Mouse (Mus musculus) common myeloid progenitor, adult 5-6 weeks (primary cell): ENCODE data around the gene Rbm7. TPM values are rescaled to one million over a fixed set of nuclear protein-coding genes. Genes with fewer than 3 reads are reported as not detected.
A peak's percentile ranks its signal among the peaks of the same experiment; 100 is the strongest.
"Not testable (repeated sequence)": the region's sequence is repeated elsewhere in the genome, so short reads cannot be mapped to it uniquely, and the experiment has no call there.

Experiments used
- ATAC-seq: replicated peaks from 2 replicates; pipeline ENCODE4 v1.8.0; 2016; ENCODE audit warnings: low read depth, mild to moderate bottlenecking, moderate TSS enrichment, inconsistent platforms; ENCODE audit not compliant: poor library complexity, severe bottlenecking
- total RNA-seq: library from RNA; stranded (forward); fragments of 200-1000, 187-1606 nt; gene quantifications from 2 replicates; pipeline ENCODE4 v1.2.3, GENCODE M21; 2017

Rbm7 gene
- total RNA-seq, 1 experiment from 2014 or later = 91.8 TPM

- ATAC-seq = no peak
Observed at GRCm38 (mm10) chr9:48481214-48482134, 13.6 kb downstream of the Rbm7 start.

GRCm38 (mm10) chr9:48480411-48481213 lies 14.5 kb downstream of the Rbm7 start, which contains the start of gene Rexo2:
TSS of gene Rexo2 (minus strand) at chr9:48480623.
- ATAC-seq = peak; percentile 99

- no peak for ATAC-seq
Observed at GRCm38 (mm10) chr9:48479838-48480410, 15.2 kb downstream of the Rbm7 start.

GRCm38 (mm10) chr9:48478808-48479207 lies 16.3 kb downstream of the Rbm7 start:
- ATAC-seq = no peak

- ATAC-seq = no peak
Observed at GRCm38 (mm10) chr9:48476236-48477165, 18.6 kb downstream of the Rbm7 start.

GRCm38 (mm10) chr9:48474367-48474766 lies 20.7 kb downstream of the Rbm7 start:
- ATAC-seq = no peak

- no peak for ATAC-seq
Observed at GRCm38 (mm10) chr9:48473131-48473530, 22.0 kb downstream of the Rbm7 start.

- ATAC-seq = no peak
Observed at GRCm38 (mm10) chr9:48472441-48473025, 22.6 kb downstream of the Rbm7 start.

GRCm38 (mm10) chr9:48467471-48467870 lies 27.6 kb downstream of the Rbm7 start:
- not testable (repeated sequence) for ATAC-seq

- peak; percentile 69 for ATAC-seq
Observed at GRCm38 (mm10) chr9:48466804-48467203, 28.3 kb downstream of the Rbm7 start.

- no peak for ATAC-seq
Observed at GRCm38 (mm10) chr9:48465671-48466070, 29.4 kb downstream of the Rbm7 start.

GRCm38 (mm10) chr9:48461545-48461944 lies 33.6 kb downstream of the Rbm7 start:
- ATAC-seq = peak; percentile 50; the same call in 1 of the 2 replicates

GRCm38 (mm10) chr9:48460720-48461119 lies 34.4 kb downstream of the Rbm7 start:
- no peak for ATAC-seq

- no peak for ATAC-seq
Observed at GRCm38 (mm10) chr9:48459391-48459790, 35.7 kb downstream of the Rbm7 start.

GRCm38 (mm10) chr9:48458879-48459278 lies 36.2 kb downstream of the Rbm7 start:
- no peak for ATAC-seq

GRCm38 (mm10) chr9:48455961-48456360 lies 39.1 kb downstream of the Rbm7 start:
- ATAC-seq = no peak

- ATAC-seq = no peak
Observed at GRCm38 (mm10) chr9:48450066-48450465, 45.0 kb downstream of the Rbm7 start.

GRCm38 (mm10) chr9:48447783-48448209 lies 47.3 kb downstream of the Rbm7 start:
- ATAC-seq = peak; percentile 88

- ATAC-seq = no peak
Observed at GRCm38 (mm10) chr9:48444821-48445220, 50.3 kb downstream of the Rbm7 start.
